Mouse (Mus musculus): Measurements from ENCODE around the gene Gm4707.
"Not testable (repeated sequence)": the region's sequence is repeated elsewhere in the genome, so short reads cannot be mapped to it uniquely, and the experiment has no call there.

Gene Gm4707

DNA sequence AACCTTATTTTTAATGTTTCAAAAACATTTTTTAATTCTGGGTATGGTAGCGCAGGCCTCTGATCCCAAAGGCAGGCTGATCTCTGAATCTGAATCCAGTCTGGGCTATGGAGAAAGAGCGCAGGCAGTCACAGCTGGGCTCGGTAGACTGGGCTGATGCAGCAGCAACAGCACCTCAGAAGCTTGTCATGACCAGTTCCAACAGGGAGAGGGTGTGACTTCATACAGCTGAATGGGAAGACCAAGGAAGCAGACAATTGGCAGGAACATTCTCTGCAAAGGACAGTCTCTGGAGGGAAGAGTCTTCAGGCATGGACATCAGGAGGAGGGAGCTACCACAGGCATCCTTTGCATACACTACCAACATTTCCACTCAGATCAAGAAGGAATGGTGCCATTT lies 15.6 kb downstream of the Gm4707 start:
- no peak for DNase-seq

DNA sequence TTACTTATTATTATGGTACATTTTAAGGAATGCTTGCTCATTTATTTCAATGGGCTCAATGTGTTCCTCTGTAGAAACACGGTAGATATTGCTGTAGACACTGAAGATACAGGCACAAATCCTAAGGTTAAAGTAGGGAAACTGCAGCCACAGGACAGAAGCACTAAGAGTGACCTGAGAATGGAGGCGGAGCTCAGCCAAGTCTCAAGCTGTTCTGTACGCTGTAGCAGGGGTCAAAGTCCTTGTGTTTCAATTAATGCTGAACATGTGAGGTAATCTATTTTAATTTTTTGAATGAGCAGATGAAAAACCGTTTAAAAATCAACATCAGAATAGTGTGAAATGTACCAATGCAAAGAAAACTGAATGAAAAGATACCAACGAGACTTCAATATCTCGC lies 16.4 kb downstream of the Gm4707 start:
- DNase-seq, result no peak

DNA sequence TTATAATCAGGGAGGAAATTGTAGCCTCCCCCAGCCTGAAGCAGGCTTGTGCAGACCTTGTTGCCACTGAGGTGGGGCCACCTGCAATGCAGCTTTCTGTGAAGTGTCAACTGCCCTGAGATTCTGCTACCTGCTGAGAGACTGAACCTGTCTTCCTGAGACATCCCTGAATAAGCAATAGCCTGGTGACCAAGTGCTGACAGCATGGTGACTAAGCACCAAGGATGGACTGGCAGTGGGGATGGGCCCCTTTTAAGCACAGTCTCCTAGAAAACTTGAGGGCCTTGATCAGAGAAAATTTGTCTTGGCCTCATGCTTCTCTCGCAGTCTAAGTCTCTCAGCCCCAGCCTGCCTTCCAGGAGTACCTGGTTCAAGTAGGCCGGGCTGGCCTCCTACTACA lies 37.2 kb downstream of the Gm4707 start:
- not testable (repeated sequence) for DNase-seq

DNA sequence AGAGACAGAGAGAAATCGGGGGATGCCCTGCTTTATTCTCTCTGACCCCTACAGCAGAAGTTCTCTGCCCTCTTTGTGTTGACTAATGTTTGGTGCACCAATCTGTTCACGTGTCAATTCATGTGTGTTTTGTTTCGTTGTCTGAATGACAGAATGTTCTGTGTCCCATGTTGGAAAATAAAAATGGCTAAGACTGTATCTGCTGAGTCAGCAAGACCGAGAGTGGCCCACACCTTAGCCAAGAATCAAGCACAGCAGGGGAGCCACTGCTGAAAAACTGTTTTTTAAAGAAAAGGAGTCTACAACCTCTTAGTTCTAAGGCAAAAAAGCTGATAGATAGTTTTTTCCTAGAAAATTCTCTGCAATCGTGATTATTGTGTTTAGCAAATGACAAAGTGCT lies 40.3 kb downstream of the Gm4707 start:
- DNase-seq, result not testable (repeated sequence)

DNA sequence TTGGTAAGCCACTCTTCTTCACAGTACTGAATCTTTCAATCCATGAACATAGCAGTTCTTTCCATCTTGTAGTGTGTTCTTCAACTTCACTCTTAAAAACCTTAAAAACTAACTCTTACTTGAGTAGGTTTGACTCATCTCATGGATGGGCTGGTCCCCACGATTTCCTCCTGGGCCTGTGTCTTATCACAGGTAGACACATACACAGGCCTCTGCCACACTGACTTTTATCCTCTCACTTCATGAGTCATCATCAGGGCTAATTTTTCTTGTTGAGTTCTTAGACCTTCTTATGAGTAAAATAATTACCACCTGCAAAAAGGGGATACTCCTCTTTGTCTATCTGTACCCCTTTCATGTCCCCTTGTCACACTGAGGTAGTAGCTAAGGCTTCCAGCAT lies 42.7 kb downstream of the Gm4707 start:
- DNase-seq, result no peak
